Mouse (Mus musculus): ENCODE measurements at regions not wholly inside any gene's neighbourhood (a gene's known extent, or its start where the extent isn't known, plus 50 kb on each side); places are given as distances from the start of the nearest gene placed in this dataset.
A peak's percentile ranks its signal among the peaks of the same experiment; 100 is the strongest.

DNA sequence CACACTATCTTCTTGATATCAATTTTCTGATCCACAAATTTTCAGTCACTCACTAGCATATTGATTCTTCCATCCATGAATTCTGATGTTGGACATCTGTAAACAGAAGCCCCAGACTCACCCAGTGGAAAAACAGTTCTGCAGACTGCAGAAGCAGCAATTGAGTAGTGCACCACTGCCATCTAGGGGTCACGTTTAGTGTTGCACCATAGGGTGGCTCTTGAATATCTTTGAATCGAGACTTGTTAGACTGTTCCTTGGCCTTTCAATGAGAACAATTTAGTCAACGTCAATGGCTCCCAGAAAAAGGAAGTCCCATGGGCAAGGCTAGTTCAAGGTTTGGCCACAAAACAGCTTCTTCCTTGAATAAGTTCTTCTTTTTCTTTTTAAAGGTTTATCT is 828.1 kb downstream of the Gm10330 start:
- peak; percentile 18 for DNase-seq

DNA sequence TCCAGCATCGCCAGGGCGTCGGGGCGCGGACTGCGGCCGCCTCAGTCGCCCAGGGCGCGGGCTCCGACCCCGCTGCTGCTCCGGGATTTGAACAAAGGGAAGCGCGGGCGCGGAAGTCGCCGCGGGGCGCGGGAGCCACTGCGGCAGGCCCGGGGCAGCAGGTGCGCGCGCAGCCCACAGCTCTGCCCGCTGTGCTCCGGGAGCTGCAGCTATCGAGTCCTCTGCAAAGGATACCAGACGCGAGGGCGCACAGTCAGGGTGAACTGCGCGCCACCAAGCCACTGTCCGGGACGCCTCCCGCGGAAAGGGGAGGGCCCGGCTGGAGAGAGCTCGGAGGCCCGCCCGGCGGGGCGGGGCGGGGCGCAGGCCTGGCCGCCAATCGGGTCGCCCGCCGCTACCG is 873.9 kb downstream of the Gm10330 start:
- DNase-seq, result peak; percentile 69
